Mouse (Mus musculus): Measurements from ENCODE around the gene Prss41. TPM values are rescaled to one million over a fixed set of nuclear protein-coding genes. Genes with fewer than 3 reads are reported as not detected.

Gene Prss41
- total and polyA plus RNA-seq, 3 experiments, result not detected

- no peak; the same call in 1 of the 2 replicates for ATAC-seq (ENCODE audit: extremely low read depth, insufficient number of reproducible peaks, low FRiP score, poor library complexity, severe bottlenecking)
- Histone ChIP-seq H3K9me3 (replicated peaks) (peaks cover 50% of the 10 kb centered on the region), H3K4me3 (ENCODE audit: low read depth, low read length) (no peak overlapping the region; the same call in 1 of the 2 replicates), H3K36me3 (replicated peaks) (peaks cover 99% of the 10 kb centered on the region), H3K4me1 (ENCODE audit: insufficient read depth, low read depth, low read length) (peaks cover 56% of the 10 kb centered on the region), H3K27me3 (ENCODE audit: insufficient read depth, low read length) (peaks cover 3% of the 10 kb centered on the region; the same call in 1 of the 2 replicates)
- TF ChIP-seq CTCF (IDR thresholded peaks at IDR 0.05; ENCODE audit: low read depth, low read length) (no peak), GATA1 (IDR thresholded peaks at IDR 0.05; ENCODE audit: borderline replicate concordance, low read length) (no peak), GATA2 (IDR thresholded peaks at IDR 0.05; ENCODE audit: borderline replicate concordance, low read depth, low read length) (no peak), TAL1 (conservative IDR thresholded peaks at IDR 0.05; ENCODE audit: low read depth, low read length) (no peak)
- DNase-seq (ENCODE audit: low spot score), result no peak
Measured at GRCm38 (mm10) chr17:23820731-23821130, 23.2 kb downstream of the Prss41 start.

GRCm38 (mm10) chr17:23819235-23819634 is 24.7 kb downstream of the Prss41 start:
- DNase-seq (ENCODE audit: low spot score), result no peak
- no peak for ATAC-seq (ENCODE audit: extremely low read depth, insufficient number of reproducible peaks, low FRiP score, poor library complexity, severe bottlenecking)
- peaks cover 46% of the 10 kb centered on the region for H3K4me1 ChIP-seq (ENCODE audit: insufficient read depth, low read depth, low read length)
- no peak overlapping the region; the same call in 1 of the 2 replicates for H3K4me3 ChIP-seq (ENCODE audit: low read depth, low read length)
- H3K36me3 ChIP-seq (replicated peaks), result peaks cover 100% of the 10 kb centered on the region
- TF ChIP-seq POLR2AphosphoS5 (IDR thresholded peaks at IDR 0.05; ENCODE audit: insufficient replicate concordance, low read depth, low read length), result no peak
- no peak for TF ChIP-seq TAL1 (conservative IDR thresholded peaks at IDR 0.05; ENCODE audit: low read depth, low read length)
- TF ChIP-seq GATA1 (IDR thresholded peaks at IDR 0.05; ENCODE audit: borderline replicate concordance, low read length), result no peak
- no peak for TF ChIP-seq CTCF (IDR thresholded peaks at IDR 0.05; ENCODE audit: low read depth, low read length)
- TF ChIP-seq GATA2 (IDR thresholded peaks at IDR 0.05; ENCODE audit: borderline replicate concordance, low read depth, low read length), result no peak
- H3K27me3 ChIP-seq (ENCODE audit: insufficient read depth, low read length), result peaks cover 3% of the 10 kb centered on the region; the same call in 1 of the 2 replicates
- H3K9me3 ChIP-seq (replicated peaks), result peaks cover 59% of the 10 kb centered on the region

- peaks cover 42% of the 10 kb centered on the region for H3K4me1 ChIP-seq (ENCODE audit: insufficient read depth, low read depth, low read length)
- ATAC-seq (ENCODE audit: extremely low read depth, insufficient number of reproducible peaks, low FRiP score, poor library complexity, severe bottlenecking) (no peak), DNase-seq (ENCODE audit: low spot score) (no peak)
- H3K27me3 ChIP-seq (ENCODE audit: insufficient read depth, low read length), result peaks cover 3% of the 10 kb centered on the region; the same call in 1 of the 2 replicates
- H3K4me3 ChIP-seq (ENCODE audit: low read depth, low read length), result no peak overlapping the region
- peaks cover 100% of the 10 kb centered on the region for H3K36me3 ChIP-seq (replicated peaks)
- H3K9me3 ChIP-seq (replicated peaks), result peaks cover 59% of the 10 kb centered on the region
- TF ChIP-seq GATA2 (IDR thresholded peaks at IDR 0.05; ENCODE audit: borderline replicate concordance, low read depth, low read length) (no peak), POLR2AphosphoS5 (IDR thresholded peaks at IDR 0.05; ENCODE audit: insufficient replicate concordance, low read depth, low read length) (no peak), CTCF (IDR thresholded peaks at IDR 0.05; ENCODE audit: low read depth, low read length) (no peak), TAL1 (conservative IDR thresholded peaks at IDR 0.05; ENCODE audit: low read depth, low read length) (no peak), GATA1 (IDR thresholded peaks at IDR 0.05; ENCODE audit: borderline replicate concordance, low read length) (no peak)
Measured at GRCm38 (mm10) chr17:23818579-23818978, 25.4 kb downstream of the Prss41 start.

GRCm38 (mm10) chr17:23815641-23816040 is 28.3 kb downstream of the Prss41 start:
- TF ChIP-seq TAL1 (conservative IDR thresholded peaks at IDR 0.05; ENCODE audit: low read depth, low read length) (no peak), POLR2AphosphoS5 (IDR thresholded peaks at IDR 0.05; ENCODE audit: insufficient replicate concordance, low read depth, low read length) (no peak), GATA2 (IDR thresholded peaks at IDR 0.05; ENCODE audit: borderline replicate concordance, low read depth, low read length) (no peak), GATA1 (IDR thresholded peaks at IDR 0.05; ENCODE audit: borderline replicate concordance, low read length) (no peak), CTCF (IDR thresholded peaks at IDR 0.05; ENCODE audit: low read depth, low read length) (no peak)
- no peak for DNase-seq (ENCODE audit: low spot score)
- no peak for ATAC-seq (ENCODE audit: extremely low read depth, insufficient number of reproducible peaks, low FRiP score, poor library complexity, severe bottlenecking)
- peaks cover 15% of the 10 kb centered on the region for H3K4me1 ChIP-seq (ENCODE audit: insufficient read depth, low read depth, low read length)
- peaks cover 3% of the 10 kb centered on the region; the same call in 1 of the 2 replicates for H3K27me3 ChIP-seq (ENCODE audit: insufficient read depth, low read length)
- peaks cover 55% of the 10 kb centered on the region for H3K9me3 ChIP-seq (replicated peaks)
- no peak overlapping the region; the same call in 1 of the 2 replicates for H3K4me3 ChIP-seq (ENCODE audit: low read depth, low read length)
- H3K36me3 ChIP-seq (replicated peaks), result peaks cover 98% of the 10 kb centered on the region

DNA sequence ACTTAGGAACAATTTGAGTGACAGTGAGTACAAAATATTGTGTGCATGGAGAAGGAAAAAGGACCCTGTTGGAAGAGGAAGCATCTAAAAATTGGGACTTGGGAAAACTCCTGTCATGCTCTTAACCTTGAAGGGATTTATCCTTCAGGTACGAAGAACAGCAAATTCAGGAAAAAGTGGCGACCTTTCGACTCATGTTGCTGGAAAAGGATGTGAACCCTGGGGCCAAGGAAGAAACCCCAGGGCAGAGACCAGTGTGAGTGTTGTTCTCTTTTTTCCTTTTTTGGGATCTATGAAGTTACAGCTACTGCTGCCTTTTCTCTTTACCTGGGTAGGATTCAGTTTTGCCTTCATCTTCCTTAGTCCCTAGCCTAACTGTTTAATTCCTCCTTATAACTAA is 36.1 kb downstream of the Prss41 start:
- Histone ChIP-seq H3K36me3 (replicated peaks) (peaks cover 68% of the 10 kb centered on the region), H3K27me3 (ENCODE audit: insufficient read depth, low read length) (no peaks in the 10 kb centered on the region), H3K9me3 (replicated peaks) (no peaks in the 10 kb centered on the region), H3K4me3 (ENCODE audit: low read depth, low read length) (no peak overlapping the region), H3K4me1 (ENCODE audit: insufficient read depth, low read depth, low read length) (peaks cover 19% of the 10 kb centered on the region)
- TF ChIP-seq CTCF (IDR thresholded peaks at IDR 0.05; ENCODE audit: low read depth, low read length) (no peak), GATA1 (IDR thresholded peaks at IDR 0.05; ENCODE audit: borderline replicate concordance, low read length) (no peak), GATA2 (IDR thresholded peaks at IDR 0.05; ENCODE audit: borderline replicate concordance, low read depth, low read length) (no peak), POLR2AphosphoS5 (IDR thresholded peaks at IDR 0.05; ENCODE audit: insufficient replicate concordance, low read depth, low read length) (no peak), TAL1 (conservative IDR thresholded peaks at IDR 0.05; ENCODE audit: low read depth, low read length) (no peak)
- no peak for ATAC-seq (ENCODE audit: extremely low read depth, insufficient number of reproducible peaks, low FRiP score, poor library complexity, severe bottlenecking)
- DNase-seq (ENCODE audit: low spot score), result no peak

DNA sequence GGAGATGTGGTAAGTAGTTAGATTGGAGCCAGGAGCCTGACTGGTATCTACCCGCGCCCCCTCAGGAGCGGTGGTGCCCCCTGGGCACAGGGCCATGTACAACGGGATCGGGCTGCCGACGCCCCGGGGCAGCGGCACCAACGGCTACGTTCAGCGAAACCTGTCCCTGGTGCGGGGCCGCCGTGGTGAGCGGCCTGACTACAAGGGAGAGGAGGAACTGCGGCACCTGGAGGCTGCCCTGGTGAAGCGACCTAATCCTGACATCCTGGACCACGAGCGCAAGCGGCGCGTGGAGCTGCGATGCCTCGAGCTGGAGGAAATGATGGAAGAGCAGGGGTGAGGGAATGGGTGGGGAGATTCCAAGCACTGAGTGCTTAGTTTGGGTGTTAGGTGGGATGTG is 37.1 kb downstream of the Prss41 start:
- DNase-seq (ENCODE audit: low spot score), result no peak
- Histone ChIP-seq H3K4me1 (ENCODE audit: insufficient read depth, low read depth, low read length) (peaks cover 23% of the 10 kb centered on the region), H3K4me3 (ENCODE audit: low read depth, low read length) (peak overlapping the region; percentile 60; the same call in 1 of the 2 replicates), H3K9me3 (replicated peaks) (no peaks in the 10 kb centered on the region), H3K36me3 (replicated peaks) (peaks cover 57% of the 10 kb centered on the region), H3K27me3 (ENCODE audit: insufficient read depth, low read length) (no peaks in the 10 kb centered on the region)
- ATAC-seq (ENCODE audit: extremely low read depth, insufficient number of reproducible peaks, low FRiP score, poor library complexity, severe bottlenecking), result no peak
- no peak for TF ChIP-seq GATA1 (IDR thresholded peaks at IDR 0.05; ENCODE audit: borderline replicate concordance, low read length)
